Mouse (Mus musculus) urinary bladder, adult 2 months (tissue): ENCODE measurements around the gene Dnm1. TPM values are rescaled to one million over a fixed set of nuclear protein-coding genes. Genes with fewer than 3 reads are reported as not detected.

ENCODE experiments used
- DNase-seq: peaks from one replicate; pipeline ENCODE4 v3.0.0; 2022; ENCODE audit warnings: low spot score
- polyA plus RNA-seq: library from polyadenylated mRNA; depleted of rRNA; stranded (reverse); fragments of >200 nt; gene quantifications from 2 replicates; pipeline ENCODE4 v1.2.3, GENCODE M21; 2012

Gene Dnm1
- polyA plus RNA-seq, 1 experiment: 99.6 TPM

DNA sequence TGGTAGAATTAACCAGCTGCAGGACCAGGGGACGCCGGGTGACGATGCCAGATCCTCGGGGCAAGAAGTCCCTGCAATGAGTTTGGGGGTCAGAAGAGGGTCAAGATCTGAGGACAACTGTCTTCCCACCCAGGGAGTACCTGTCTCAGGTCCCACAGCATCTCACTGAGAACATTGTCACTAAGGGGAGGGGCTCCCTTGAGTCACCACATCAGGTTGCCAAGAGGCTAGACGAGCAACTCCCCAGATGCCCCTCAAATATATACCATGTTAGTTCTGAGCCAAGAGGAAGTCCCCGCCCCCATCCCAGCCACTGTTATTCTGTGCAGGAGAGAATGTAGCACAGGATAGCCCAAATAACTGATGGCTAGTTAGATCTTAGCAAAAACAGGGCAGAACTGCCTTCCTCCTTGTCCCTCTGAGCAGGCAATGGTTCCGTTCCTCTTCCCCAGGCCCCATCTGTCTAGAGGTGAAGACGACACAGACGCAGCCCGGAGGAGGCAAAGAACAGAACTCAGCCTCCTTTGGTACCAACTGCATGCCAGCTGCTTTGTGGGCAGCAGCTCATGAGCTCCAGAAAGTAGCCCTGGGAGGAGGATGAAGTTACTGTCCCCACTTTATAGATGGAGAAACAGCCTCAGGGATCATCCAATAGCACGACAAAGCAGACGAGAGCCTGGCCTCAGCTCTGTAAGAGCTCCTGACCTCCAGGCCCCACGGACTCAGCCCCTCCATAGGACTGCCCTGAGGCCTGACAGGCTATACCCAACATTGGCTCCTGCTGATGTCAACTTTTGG is 12.1 kb downstream of the Dnm1 start:
- no peak for DNase-seq

DNA sequence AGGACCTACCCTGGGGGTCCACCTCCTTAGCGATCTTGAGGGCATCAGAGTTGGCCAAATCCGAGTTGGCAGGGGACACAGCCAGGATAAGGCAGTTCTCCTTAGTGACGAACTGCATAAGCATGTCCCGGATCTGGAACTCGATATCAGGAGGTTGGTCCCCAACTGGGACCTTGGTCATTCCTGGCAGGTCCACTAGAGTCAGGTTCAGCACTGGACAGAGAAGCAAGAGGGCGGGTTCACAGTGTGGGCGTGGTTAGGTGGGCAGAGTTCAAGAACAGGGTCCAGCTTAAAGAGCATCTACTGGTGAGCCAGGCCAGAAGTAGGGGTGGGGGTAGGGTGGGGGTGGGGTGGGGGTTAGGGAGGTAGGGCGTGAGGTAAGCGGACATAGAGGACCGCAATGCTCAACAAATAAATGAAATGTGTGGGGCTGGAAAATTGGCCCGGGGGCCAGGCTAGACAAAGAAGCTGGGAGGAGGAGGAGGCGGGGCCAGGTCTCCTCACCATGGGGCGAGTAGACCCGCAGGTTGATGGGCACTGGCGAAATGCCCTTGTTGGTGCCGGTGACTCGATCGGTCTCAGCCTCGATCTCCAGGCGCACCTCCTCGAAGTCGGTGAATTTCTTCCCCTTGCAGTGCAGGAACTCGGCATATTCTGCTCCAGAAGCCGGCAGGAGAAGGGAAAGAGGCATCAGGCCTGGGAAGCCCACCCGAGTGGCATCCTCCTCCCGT is 13.1 kb downstream of the Dnm1 start:
- DNase-seq: no peak

- no peak for DNase-seq
Measured at GRCm38 (mm10) chr2:32335888-32336287, 17.2 kb downstream of the Dnm1 start.

DNA sequence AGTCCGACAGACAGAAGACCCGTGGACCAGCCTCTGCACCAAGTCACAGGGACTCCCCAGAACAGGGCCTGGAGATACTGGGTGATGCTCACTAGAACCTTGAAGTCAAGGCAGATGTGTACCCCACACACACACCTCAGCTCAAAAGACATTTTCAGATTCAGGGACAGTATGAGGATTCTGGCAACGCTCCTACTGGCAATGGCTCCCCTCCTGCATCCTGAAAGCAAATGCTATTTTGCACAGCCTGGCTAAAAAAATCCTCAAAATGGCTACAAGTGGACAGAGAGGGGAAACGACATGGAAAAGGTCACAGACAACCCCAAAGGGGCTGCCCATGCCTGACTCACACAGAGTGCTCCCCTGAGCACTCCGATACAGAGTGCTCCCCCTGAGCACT is 21.0 kb downstream of the Dnm1 start:
- DNase-seq: no peak

DNA sequence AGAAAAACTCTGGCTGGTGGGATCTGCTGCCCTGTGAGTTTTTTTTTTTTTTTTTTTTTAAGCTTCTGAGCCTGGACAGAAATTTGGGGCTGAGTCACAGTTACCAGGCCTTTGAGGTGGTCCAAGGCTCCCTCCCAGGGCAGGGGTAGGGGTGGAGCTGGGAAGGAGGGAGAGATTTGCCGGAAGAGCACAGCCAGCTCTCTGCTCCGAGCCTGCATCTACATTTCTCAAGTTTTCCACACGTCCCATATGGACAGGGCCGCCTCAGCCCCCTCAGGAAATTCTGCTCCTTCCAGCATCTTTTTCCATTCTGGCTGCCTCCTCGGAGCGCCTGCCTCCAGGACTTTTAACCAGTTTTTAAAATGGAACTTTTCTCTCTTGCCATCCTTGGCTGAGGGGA is 23.6 kb downstream of the Dnm1 start:
- no peak for DNase-seq

DNA sequence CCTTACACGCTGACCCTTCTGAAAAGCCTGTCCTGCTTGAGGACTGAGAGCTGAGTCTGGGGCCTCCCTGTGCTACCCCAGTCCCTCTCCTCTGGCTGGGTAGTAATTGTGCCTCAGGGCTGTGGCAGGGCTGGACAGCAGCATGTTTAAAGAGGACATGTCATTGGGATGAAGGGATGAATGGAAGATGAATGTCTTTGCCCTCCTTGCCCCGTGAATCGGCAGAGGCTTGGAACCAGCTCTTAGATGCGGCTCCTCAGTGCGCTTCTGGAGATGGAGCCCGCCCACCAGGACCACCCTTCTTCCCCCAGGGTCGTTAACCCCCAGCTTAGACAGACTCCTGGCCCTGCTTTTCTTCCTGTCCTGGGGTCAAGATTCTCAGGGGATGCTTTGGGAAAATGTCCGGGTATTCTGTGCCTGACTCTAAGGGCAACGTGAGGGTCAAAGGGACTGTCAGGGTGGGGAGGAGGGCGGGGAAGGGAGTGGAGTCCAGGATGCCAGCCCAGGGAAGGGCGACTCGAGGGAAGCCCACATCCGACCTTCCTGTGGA is 24.2 kb downstream of the Dnm1 start:
- DNase-seq: no peak

- DNase-seq: no peak
Measured at GRCm38 (mm10) chr2:32327200-32327599, 25.9 kb downstream of the Dnm1 start.

GRCm38 (mm10) chr2:32325342-32325741 is 27.8 kb downstream of the Dnm1 start:
- DNase-seq: no peak

GRCm38 (mm10) chr2:32324322-32324721 is 28.8 kb downstream of the Dnm1 start:
- no peak for DNase-seq

DNA sequence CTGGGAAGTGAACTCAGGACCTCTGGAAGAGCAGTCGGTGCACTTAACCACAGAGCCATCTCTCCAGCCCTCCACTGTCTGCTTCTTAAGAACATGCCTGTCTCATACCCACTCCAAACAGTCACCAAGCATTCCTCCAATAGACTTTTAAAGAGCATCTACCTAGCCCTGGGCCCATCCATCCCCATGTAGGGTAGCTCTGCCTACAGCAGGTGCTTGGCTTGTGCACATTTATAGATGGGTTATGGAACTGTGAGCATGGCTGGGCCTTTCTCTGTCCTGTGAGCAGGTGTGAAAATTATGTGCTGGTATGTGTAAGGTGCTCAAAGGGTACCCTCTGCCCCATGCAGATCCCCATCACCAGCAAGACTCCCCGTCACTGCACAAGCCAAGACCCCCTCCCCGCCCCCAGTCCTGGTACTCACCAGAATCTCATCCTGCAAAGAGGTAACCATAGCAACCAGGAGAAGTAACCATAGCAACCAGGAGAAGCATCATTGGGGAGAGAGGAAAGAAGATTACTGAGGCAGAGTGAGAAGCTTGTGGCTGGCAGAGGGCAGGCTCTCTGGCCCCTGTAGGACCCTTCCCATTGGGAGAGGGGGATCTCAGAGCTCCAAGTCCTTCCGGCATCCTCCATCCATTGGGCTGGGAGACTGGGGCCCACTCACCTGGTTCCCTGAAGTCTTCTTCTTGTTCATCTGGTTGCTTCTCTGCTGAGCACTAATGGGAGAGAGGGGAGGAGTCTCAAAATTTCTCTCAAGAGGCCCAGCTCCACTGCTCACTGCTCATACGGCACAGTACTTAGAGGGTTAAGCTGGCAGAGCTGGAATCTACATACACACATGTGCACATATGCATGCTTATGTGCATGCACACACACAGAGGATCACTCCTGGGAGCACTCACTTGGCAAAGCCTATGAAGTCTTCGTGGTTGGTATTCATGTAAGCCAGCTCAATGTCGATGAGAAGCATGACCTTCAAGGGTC is 30.1 kb downstream of the Dnm1 start:
- no peak for DNase-seq

- DNase-seq: no peak
Measured at GRCm38 (mm10) chr2:32321591-32322298, 31.4 kb downstream of the Dnm1 start.

- DNase-seq: no peak
Measured at GRCm38 (mm10) chr2:32320721-32321120, 32.4 kb downstream of the Dnm1 start.

GRCm38 (mm10) chr2:32319586-32320580 is 33.3 kb downstream of the Dnm1 start:
- no peak for DNase-seq

GRCm38 (mm10) chr2:32318709-32319585 is 34.2 kb downstream of the Dnm1 start:
- no peak for DNase-seq

DNA sequence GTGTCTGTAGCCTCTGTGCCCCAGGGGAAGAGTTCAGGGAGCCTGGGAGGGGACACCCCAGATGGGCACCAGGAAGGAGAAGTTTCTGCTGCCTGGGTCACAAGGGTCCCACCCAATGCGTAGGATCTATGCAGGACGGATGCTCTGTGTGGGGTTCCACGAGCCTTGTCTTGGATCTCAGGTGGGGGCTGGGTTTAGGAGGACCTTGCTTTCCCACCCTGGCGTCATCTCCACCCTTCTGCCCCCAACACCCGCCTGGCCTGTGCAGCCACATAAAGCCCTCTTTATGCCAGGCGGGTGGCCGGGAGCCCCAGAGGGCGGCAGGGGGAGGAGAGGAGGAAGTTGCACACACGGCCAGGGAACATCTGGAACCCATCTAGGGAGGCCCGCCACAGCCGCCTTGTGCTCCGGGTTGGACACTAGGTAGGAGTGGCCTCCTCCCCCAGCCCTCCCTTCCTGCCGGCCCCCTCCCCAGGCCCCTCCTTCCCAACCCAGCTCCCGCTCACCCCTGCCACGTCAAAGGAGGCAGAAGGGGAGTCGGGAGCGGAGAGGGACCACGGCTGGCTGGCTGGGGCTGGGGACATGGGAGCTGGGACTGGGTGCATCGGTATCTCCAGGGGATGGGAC is 35.2 kb downstream of the Dnm1 start:
- DNase-seq: no peak

DNA sequence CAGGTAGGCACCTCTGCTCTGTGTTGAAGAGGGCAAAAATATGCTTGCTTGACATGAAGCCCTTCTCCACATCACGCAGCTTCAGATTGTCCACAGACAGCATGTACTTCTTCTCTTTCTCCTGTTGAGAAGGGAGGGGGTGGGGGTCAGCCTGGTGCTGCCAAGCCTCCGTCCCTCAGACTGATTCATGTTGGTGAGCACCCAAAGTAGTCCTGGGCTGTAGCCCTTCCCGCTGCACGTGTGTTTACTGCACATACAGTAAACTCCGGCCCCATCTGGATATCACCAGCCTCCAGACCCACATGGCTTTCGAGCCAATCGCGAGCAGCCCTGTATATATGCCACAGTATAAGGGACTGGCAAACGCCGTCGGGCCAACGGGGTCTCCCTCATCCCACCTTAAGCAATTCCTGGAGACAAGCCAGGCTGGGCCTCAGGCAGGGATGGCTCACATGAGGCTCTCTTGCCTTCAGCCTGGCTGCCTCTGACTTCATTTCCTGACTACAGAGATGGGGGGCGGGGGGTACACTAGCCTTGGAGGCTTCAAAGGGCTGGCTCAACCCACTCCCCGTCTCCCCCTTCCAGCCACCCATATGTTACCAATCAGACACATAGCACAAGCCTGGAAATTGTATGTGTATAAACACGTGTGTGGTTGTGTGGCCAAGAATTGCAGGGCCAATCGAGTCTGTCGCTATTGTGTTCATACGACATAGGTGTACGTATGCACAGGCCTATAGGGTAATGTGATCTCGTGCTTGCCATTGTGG is 36.1 kb downstream of the Dnm1 start:
- DNase-seq: no peak

DNA sequence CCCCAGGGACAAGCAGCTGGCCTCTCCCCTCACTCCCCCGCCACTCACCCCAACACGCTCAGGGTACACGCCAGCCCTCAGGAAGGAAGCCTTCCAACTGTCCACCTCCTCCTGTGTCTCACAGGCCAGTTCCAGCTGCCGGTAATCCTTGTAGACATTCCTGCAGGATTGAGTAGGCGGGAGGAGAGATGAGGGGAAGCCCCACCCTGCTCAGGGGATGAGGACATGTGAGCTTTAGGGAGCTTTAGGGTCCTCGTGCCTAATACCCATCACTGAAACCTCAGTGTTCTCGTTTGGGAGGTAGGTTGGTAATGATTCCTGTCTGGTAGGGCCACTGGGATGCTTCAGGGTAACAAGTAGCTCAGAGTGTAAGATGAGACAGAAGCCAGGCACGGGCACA is 37.4 kb downstream of the Dnm1 start:
- DNase-seq: no peak

- DNase-seq: no peak
Measured at GRCm38 (mm10) chr2:32314831-32315230, 38.3 kb downstream of the Dnm1 start.
